Mouse (Mus musculus): Measurements from ENCODE around the gene Zfp710. TPM values are rescaled to one million over a fixed set of nuclear protein-coding genes. Genes with fewer than 3 reads are reported as not detected.
A peak's percentile ranks its signal among the peaks of the same experiment; 100 is the strongest.
"Not testable (repeated sequence)": the region's sequence is repeated elsewhere in the genome, so short reads cannot be mapped to it uniquely, and the experiment has no call there.

Zfp710 gene
- polyA plus RNA-seq, 3 experiments from 2014 or later = 1.8 to 5.1 (median 4.4) TPM

DNA sequence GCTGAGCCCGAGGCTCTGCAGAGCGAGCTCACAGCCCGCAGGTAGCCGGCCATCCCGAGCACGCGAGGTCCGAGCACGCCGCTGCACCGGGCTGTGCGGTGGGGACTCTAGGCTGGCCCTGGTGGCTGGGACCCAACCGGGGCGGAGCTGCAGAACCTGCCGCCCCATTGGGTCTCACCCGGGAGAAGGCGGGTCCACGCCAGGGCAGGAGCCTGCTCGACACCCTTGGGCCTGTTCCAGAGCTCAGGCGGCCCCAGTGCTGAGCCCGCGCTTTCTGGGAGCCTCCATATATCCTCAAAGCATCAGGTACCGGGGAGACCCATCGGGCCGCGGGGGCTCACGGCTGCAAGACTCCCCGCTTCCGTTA, 90.6 kb downstream of the Zfp710 start, which contains the start of gene Idh2:
Gene Idh2 (minus strand): TSS at position 169 of the 367 bp plus-strand sequence.
- ATAC-seq = peak; percentile 97

DNA sequence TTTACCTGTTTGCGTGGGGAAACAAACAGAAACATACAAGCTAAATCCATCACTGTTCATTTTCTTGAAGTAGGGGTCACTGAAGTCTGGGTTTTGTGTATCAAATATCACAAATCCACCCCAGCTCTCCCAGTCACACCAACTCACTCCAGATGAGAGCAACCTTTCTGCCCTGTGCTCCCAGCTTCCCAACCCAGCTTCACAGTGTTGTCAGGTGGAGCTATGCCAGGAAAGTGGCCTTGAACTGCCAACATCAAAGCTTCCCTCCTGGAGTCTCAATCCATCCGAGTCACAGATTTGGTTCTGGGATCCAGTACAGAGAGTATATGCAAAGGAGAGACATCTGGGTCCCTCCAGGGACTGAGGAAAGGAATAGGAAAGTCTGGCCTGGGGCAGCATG, 91.5 kb downstream of the Zfp710 start:
- no peak for ATAC-seq

DNA sequence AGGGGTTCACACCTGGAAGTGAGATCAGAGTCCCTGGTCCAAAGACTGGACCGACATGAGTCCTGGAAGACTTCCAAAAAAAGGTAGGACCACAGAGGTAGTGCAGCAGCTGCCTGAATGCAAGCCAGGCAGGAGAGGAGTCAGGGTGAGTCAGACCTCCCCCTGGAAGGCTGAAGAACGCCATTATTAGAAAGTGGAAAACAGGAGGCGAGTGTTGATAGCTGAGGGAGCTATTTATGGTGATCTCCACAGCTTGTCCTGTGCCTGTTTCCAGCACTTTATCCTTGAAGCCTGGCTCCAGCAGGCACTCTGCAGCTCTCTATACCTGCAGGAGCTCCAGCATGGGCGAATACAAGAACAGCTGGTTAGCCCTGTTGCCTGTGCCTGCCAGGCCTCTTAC, 94.6 kb downstream of the Zfp710 start:
- ATAC-seq = no peak

DNA sequence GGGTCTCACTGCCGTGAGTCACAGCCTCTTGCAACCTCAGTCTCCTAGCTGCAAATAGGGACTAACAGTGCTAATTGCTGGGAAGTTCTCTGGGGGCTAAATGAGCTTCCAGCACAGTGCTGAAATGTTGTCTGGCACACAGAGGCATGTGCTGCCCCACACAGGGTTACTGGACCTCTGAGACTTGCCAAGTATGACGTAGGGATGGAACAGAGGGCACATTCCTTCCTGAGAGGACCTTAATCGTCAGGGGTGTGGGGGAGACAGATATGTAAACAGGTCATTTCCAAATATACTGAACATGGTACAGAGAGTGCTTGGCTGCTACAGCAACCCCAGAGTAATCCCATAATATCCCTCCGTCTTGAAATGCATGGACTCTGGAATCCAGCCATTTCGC, 96.5 kb downstream of the Zfp710 start:
- ATAC-seq = no peak

DNA sequence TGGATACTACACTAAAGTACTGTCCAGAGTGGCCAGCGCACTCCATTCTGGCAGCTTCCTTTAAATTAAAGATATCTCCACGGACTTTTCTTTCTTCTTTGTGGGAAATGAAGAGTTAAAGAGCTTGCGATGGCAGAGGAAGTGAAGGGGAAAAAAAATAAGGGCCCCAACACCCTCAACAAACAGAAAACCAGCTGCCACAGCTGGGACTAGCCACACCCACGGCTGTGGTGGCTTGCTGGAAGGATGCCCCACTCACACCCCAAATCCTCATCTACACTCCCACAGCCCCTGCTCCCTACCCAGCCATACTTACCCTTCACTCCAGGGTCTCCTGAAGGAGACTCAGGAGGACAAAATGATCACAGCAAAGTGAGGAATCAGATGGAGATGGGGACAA, 98.5 kb downstream of the Zfp710 start:
- ATAC-seq = peak; percentile 85

DNA sequence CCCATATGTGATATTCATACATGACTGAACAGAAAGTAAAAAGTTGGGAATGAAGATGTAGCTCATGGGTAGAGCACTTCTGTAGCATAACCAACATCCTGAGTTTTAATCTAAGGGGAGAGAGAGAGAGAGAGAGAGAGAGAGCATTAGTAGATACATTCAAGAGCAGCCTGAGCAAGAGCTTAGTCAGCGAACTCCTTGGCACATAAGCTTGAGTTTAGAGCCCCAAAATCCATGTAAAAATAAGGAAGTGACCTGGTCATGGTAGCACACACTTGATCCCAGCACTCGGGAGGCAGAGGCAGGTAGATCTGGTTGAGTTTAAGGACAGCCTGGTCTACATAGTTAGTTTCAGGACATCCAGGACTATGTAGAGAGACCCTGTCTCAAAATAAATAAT, 99.1 kb downstream of the Zfp710 start:
- no peak for ATAC-seq

DNA sequence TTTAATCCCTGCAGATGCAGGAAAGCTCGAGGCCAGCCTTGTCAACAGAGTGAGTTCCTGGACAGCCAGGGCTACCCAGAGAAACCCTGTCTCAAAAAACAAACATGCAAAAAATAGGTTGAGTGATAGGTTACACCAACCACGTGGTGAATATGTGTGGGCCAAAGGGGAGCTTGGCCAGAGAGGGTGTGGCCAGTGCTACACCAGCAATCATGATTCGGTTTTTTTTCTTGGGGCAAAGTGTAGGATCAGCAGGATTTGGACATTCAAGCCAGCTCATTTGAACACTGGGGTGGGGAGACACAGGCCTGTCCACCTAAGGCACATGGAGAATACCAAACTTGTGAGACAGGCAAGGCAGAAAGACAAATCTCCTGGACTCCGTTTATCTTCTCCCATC, 104.7 kb downstream of the Zfp710 start:
- ATAC-seq = no peak

GRCm38 (mm10) chr7:80130344-80131055, 105.9 kb downstream of the Zfp710 start:
- ATAC-seq = no peak

DNA sequence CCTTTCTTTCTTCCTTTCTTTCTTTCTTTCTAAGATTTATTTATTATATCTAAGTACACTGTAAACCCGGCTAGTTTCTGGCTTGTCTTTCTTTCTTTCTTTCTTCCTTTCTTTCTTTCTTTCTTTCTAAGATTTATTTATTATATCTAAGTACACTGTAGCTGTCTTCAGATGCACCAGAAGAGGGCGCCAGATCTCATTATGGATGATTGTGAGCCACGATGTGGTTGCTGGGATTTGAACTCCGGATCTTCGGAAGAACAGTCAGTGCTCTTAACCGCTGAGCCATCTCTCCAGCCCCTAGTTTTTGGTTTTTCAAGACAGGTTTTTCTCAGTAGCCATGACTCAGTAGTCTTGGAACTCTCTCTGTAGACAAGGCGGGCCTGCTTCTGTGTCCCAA, 106.7 kb downstream of the Zfp710 start:
- not testable (repeated sequence) for ATAC-seq

DNA sequence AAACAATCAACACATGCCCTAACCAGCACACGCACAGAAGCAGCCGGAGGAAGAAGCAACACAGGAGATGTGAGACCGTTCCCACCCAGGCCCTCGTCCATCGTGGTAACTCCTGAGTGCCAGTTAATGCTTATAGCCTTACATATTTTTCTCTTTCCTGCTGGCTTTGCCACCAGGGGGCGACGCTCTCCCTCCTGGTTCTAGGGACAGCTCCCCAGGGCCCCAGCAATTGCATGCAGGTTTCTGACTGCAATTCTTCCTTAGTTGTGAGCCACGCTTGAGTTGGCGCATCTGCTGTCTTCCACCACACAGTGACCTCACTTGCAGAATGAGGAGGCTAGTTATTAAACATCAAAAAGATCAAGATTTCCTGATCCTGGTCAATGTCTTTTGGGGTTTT, 107.9 kb downstream of the Zfp710 start:
- ATAC-seq = no peak

GRCm38 (mm10) chr7:80134454-80135172, 110.0 kb downstream of the Zfp710 start:
- no peak for ATAC-seq

DNA sequence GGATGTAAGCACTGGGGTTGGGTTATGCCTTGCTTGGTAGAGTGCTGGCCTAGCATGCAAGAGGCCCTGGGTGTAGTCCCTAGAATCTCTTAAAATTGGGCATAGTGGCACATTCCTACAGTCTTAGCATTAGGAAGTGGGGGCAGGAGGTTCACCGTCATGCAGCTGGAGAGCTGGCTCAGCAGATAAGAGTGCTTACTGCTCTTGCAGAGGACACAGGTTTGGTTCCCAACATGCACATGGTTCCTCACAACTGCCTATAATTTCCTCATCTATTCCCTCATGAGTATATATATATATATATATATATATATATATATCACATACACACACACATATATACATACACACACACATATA, 110.5 kb downstream of the Zfp710 start:
- no peak for ATAC-seq

DNA sequence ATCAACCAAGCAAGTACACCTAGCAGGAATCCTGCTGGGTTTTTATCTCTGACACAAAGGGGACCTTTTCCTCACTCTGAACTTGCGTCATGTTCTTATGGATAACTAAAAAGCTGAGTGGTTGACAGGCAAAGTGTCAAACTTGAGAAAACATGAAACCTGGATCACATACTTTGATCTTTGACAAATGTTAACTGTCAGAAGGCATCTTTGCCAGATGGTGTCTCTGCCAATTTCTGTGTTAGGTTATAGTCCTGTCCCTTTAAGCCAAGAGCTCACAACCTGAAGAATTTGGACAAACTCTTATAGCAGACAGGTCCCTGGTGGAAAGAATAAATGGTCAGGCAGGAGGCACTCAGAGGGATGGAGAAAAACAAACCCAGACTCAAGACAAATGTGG, 113.8 kb downstream of the Zfp710 start:
- no peak for ATAC-seq

DNA sequence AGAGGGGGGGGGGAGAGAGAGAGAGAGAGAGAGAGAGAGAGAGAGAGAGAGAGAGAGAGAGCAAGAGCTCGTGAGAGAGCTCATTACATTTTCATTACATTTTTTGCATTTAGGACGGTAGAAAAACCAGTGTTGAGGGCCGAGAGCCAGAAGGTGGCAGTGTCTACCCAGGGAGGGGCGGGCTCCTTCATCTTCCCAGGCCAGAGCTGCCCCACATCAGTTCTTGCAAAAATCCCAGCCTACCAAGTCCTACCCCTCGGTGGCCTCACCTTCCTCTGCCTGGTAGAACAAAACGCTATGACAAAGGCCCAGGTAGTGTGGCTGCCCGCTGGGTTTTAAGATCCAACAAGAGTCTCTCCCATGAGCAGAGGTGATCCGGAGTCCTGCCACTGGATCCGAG, 116.2 kb downstream of the Zfp710 start:
- ATAC-seq = peak; percentile 76

Other genes with a start within 250 kb of the Zfp710 start
- gene Mesp1, start 231.0 kb upstream of the Zfp710 start, polyA plus RNA-seq (2017; shearing (Covaris generic)) = not detected
- under 1 TPM in 2 of 3 experiments, not detected in 1; 0.24 to 0.29 TPM for gene Mesp2, start 214.1 kb upstream of the Zfp710 start, polyA plus RNA-seq (2017; shearing (Covaris generic))
- under 1 TPM in 1 of 3 experiments, not detected in 2; 0.63 TPM for gene Anpep, start 163.8 kb upstream of the Zfp710 start, polyA plus RNA-seq (2017; shearing (Covaris generic))
- 10 to 100 TPM; 30.0 to 38.9 (median 32.7) TPM for gene Ap3s2, start 104.2 kb upstream of the Zfp710 start, polyA plus RNA-seq (2017; shearing (Covaris generic))
- gene Arpin, start 89.5 kb upstream of the Zfp710 start, polyA plus RNA-seq (2017; shearing (Covaris generic)) = under 1 TPM in 2 of 3 experiments, not detected in 1; 0.31 to 0.33 TPM
- gene Idh2, start 90.6 kb downstream of the Zfp710 start, polyA plus RNA-seq (2017; shearing (Covaris generic)) = 10 to 100 TPM; 13.5 to 28.7 (median 20.3) TPM
- 10 to 100 TPM; 17.4 to 22.3 (median 18.0) TPM for gene Sema4b, start 162.0 kb downstream of the Zfp710 start, polyA plus RNA-seq (2017; shearing (Covaris generic))
- gene Cib1, start 208.0 kb downstream of the Zfp710 start, polyA plus RNA-seq (2017; shearing (Covaris generic)) = 100 to 1,000 TPM in 1 of 3 experiments, 10 to 100 TPM in 2; 97.8 to 140 (median 99.4) TPM
- gene Gdpgp1, start 208.1 kb downstream of the Zfp710 start, polyA plus RNA-seq (2017; shearing (Covaris generic)) = 10 to 100 TPM in 1 of 3 experiments, 1 to 10 TPM in 2; 5.7 to 10.3 (median 6.7) TPM
- not detected for gene Ttll13, start 221.6 kb downstream of the Zfp710 start, polyA plus RNA-seq (2017; shearing (Covaris generic))
- 10 to 100 TPM; 25.0 to 31.5 (median 26.9) TPM for gene Ngrn, start 236.4 kb downstream of the Zfp710 start, polyA plus RNA-seq (2017; shearing (Covaris generic))
- gene Vps33b, start 244.8 kb downstream of the Zfp710 start, polyA plus RNA-seq (2017; shearing (Covaris generic)) = 10 to 100 TPM; 22.7 to 35.2 (median 25.1) TPM